Mouse (Mus musculus) layer of hippocampus, adult 2 months (tissue): ENCODE measurements around the gene Tnfrsf25. TPM values are rescaled to one million over a fixed set of nuclear protein-coding genes. Genes with fewer than 3 reads are reported as not detected.

Source experiments
- DNase-seq, 2 experiments: peaks; one replicate each; pipeline ENCODE4 v3.0.0; 2022; ENCODE audit warnings: low spot score in 2 of 2
- H3K27ac ChIP-seq: fragments of 200-600 bp; 2 replicates; pipeline ENCODE4 v1.8.1; 2022
- H3K4me3 ChIP-seq: fragments of 200-600 bp; 2 replicates; pipeline ENCODE4 v1.8.1; 2022; ENCODE audit warnings: mild to moderate bottlenecking
- CTCF ChIP-seq: fragments of 200-600 bp; conservative IDR thresholded peaks from 2 replicates; pipeline ENCODE4 v1.8.1; 2022; ENCODE audit warnings: antibody characterized with exemption, mild to moderate bottlenecking, moderate library complexity
- long read RNA-seq, 2 experiments: library from polyadenylated mRNA; stranded (forward); transcript quantifications; one replicate each; pipeline ENCODE4 v2.0.0; 2021; ENCODE audit warnings: borderline mapping rate in 2 of 2
- total RNA-seq, 2 experiments: library from RNA; stranded (reverse); gene quantifications; 2 replicates each; pipeline ENCODE4 v1.2.3; 2021

The Tnfrsf25 gene
- total RNA-seq, result 10 to 100 TPM; 22.7 to 48.4 TPM
- long read RNA-seq, experiment 1, partial matches to known transcripts, result 0 of 1 reads
- long read RNA-seq, experiment 1, other reads (novel, unspliced or antisense), result 0 of 1 reads
- long read RNA-seq, experiment 2, result 0 reads

GRCm38 (mm10) chr4:152115921-152116612, at the start of gene Tnfrsf25:
TSS of gene Tnfrsf25 (plus strand) at chr4:152115934.
- DNase-seq, result no peak
- no peak for TF ChIP-seq CTCF
- Histone ChIP-seq H3K4me3 (no peak within 1 kb of the TSS), H3K27ac (peak within 1 kb of the TSS; percentile 55)

DNA sequence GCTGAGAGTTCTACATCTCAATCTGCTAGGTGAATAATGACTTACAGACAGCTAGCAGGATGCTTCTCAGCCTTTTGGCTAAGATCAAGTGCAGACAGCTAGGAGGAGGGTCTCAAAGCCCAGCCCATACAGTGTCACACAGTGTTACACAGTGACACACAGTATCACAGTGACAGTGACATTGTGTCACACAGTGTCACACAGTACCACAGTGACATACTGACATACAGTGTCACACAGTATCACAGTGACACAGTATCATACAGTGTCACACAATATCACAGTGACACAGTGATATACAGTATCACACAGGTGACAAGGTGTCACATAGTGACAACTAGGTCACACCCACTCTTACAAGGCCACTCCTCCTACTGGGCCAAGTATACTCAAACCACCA, 48.5 kb upstream of the Tnfrsf25 start:
- Histone ChIP-seq H3K4me3 (no peak overlapping the region), H3K27ac (no peak overlapping the region)
- TF ChIP-seq CTCF, result no peak
- DNase-seq, result no peak

GRCm38 (mm10) chr4:152068166-152068724, 47.5 kb upstream of the Tnfrsf25 start:
- no peak overlapping the region for H3K4me3 ChIP-seq
- TF ChIP-seq CTCF, result no peak
- DNase-seq, result no peak
- H3K27ac ChIP-seq, result no peak overlapping the region

GRCm38 (mm10) chr4:152069245-152069644, 46.5 kb upstream of the Tnfrsf25 start:
- Histone ChIP-seq H3K4me3 (no peak overlapping the region), H3K27ac (no peak overlapping the region)
- no peak for DNase-seq
- TF ChIP-seq CTCF, result no peak

DNA sequence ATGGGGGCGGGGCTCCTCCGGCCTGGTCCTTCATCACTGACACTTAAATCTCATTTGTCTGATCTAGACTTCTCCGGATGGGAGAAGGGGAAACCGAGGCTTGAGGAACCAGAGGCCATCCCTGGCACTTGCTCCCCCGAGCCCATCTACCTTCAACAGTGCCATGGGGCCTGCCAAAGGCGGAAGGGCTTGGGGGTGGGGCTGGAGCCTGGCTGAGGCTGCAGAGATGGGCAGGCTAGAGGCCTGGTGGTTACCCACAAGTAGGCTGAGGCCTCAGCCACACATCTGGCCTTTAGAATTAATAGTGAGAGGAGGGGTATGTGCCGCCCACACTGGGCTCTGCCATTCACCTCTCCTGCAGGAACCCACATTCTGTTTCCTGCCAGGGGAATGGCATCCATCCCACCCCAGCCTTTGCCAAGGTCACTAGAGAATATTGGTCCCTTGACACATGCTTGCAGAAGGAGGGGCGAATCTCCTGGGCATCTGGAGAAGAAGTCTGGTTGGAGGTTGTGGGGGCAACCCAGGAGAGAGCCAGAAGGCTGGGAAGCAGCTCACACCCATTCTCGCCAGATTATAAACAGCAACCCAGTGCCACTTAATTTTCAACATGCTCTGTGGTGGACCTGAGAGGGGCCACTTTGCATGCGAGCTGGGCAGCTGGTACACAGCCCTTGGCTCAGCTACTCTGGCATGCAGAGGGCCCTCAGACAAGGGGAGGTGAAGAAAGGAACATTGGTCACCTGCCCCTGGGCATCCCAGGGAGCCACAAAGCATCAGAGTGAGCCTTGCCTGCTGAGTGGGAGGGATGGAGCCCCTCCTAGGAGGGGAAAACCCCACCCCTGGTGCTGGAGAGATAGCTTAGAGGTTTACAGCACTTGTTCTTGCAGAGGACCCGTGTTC, 45.0 kb upstream of the Tnfrsf25 start:
- Histone ChIP-seq H3K27ac (0 out of 2 replicates have a peak overlapping the region, but pooled peaks have one; percentile 41), H3K4me3 (no peak overlapping the region)
- TF ChIP-seq CTCF, result no peak
- no peak for DNase-seq

DNA sequence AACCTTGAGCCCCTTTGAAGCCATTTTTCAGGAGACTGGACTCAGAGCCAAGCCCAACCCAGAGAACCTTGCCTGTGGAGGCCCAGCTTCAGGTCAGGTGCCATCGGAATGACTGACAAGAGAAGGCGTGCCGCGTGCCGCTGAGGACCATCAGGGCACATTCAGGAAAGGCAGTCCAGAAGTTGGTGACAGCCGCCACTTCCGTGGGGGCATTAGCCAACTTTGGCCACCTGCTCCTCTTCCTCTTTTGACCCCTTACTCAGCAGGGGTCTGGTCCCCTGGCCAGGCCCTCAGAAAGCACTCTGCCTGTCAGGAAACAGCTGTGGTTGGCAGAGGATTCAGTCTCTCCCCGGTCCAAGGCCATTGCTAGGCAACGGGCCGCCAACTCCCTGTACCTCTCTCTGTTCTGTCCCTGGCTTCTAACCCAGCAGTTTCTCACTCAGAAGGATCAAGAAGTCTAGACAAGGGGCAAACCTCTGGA, 43.6 kb upstream of the Tnfrsf25 start, which contains the start of gene Plekhg5:
Plekhg5 (plus strand) TSS at position 378 of the 481 bp plus-strand sequence.
- no peak for DNase-seq
- TF ChIP-seq CTCF, result no peak
- peak within 1 kb of the TSS; percentile 45 for H3K4me3 ChIP-seq
- peak within 1 kb of the TSS; percentile 76 for H3K27ac ChIP-seq

DNA sequence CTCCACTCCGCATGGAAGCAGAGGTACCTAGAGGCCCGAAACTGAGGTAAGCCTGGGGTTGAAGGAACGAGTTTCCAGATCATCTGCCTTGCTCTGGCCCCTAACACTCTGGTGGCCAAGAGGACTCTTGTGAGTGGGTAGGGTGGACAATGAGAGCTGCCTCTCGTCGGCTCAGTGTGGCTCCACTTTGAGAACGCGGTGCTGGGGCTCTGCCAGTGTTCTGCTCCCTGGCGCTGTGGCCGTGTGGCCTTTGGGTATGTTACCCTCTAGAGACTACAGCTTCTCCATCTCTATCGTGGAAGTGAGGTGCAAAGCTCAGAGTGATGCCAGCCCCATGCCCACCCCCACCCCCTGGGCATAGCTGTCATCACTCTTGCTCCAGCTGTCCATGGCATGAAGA, 43.1 kb upstream of the Tnfrsf25 start:
- TF ChIP-seq CTCF, result no peak
- H3K4me3 ChIP-seq, result peak overlapping the region; percentile 45
- no peak for DNase-seq
- H3K27ac ChIP-seq, result peak overlapping the region; percentile 76

DNA sequence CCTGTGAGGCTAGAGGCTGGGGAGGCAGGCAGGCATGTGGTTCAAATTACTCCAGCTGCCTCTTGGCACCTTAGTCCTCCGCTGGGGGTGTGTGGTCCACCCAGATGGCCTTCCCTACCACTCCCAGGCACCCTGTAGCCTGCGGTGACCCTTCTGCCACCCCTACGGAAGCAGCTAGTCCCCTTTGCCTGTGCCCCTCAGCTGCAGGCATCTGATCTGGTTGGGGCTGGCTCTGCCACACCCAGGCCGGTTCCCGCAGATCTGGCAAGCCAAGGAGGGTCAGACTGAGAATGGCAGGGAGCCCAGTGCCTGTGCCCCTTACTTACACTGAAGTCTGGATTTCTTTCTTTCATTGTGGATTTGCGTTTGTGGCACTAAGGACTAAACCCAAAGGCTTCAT, 42.0 kb upstream of the Tnfrsf25 start:
- Histone ChIP-seq H3K4me3 (peak overlapping the region; percentile 44), H3K27ac (peak overlapping the region; percentile 72)
- no peak for DNase-seq
- TF ChIP-seq CTCF, result no peak

GRCm38 (mm10) chr4:152074548-152074947, 41.2 kb upstream of the Tnfrsf25 start:
- DNase-seq, result no peak
- Histone ChIP-seq H3K4me3 (no peak overlapping the region), H3K27ac (no peak overlapping the region)
- peak; percentile 40 for TF ChIP-seq CTCF

- peak overlapping the region; percentile 53; the same call in 1 of the 2 replicates for H3K27ac ChIP-seq
- no peak overlapping the region for H3K4me3 ChIP-seq
- no peak for DNase-seq
- TF ChIP-seq CTCF, result no peak
Observed at GRCm38 (mm10) chr4:152077191-152077590, 38.5 kb upstream of the Tnfrsf25 start.

DNA sequence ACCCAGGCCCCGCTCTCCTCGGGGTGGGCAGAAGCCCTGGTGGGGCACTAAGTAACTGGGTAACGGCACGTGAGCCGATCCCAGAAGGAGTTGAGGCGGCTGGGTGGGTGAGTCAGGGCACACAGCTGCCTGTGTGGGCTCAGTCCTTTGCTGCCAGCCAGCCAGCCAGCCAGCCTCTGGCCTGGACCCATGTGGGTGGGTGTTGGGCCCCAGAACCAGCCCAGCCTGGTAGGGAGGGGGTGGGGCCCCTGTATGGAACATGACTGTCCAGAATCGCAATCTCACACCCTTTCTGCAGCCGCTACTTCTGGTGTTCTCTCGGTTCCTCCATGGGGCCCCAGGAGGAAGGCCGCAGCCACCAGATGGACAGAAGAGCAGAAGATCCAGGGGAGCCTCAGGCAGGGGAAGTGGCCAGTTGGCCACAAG, 37.6 kb upstream of the Tnfrsf25 start:
- no peak for DNase-seq
- Histone ChIP-seq H3K27ac (peak overlapping the region; percentile 53), H3K4me3 (no peak overlapping the region)
- TF ChIP-seq CTCF, result no peak

GRCm38 (mm10) chr4:152079261-152079660, 36.5 kb upstream of the Tnfrsf25 start:
- H3K4me3 ChIP-seq, result no peak overlapping the region
- H3K27ac ChIP-seq, result no peak overlapping the region
- DNase-seq, result no peak
- peak; percentile 35 for TF ChIP-seq CTCF

- DNase-seq, result no peak
- TF ChIP-seq CTCF, result no peak
- Histone ChIP-seq H3K4me3 (no peak overlapping the region), H3K27ac (no peak overlapping the region)
Observed at GRCm38 (mm10) chr4:152079931-152080330, 35.8 kb upstream of the Tnfrsf25 start.
